Mouse (Mus musculus) megakaryocyte, embryonic 14.5 days (primary cell): Measurements from ENCODE around the gene Sox2. TPM values are rescaled to one million over a fixed set of nuclear protein-coding genes. Genes with fewer than 3 reads are reported as not detected.

Experiments used
- H3K27me3 ChIP-seq: replicated peaks from 2 replicates; pipeline ENCODE3; 2012; ENCODE audit warnings: inconsistent platforms
- H3K36me3 ChIP-seq: replicated peaks from 2 replicates; pipeline ENCODE3; 2012; ENCODE audit warnings: low read length, inconsistent platforms, mixed read lengths
- H3K4me1 ChIP-seq: 2 replicates; pipeline ENCODE4 v1.6.1; 2012; ENCODE audit warnings: inconsistent platforms
- H3K4me3 ChIP-seq: replicated peaks from 2 replicates; pipeline ENCODE3; 2012; ENCODE audit warnings: moderate library complexity, mild to moderate bottlenecking, inconsistent platforms
- H3K9me3 ChIP-seq: 2 replicates; pipeline ENCODE4 v1.6.1; 2012; ENCODE audit warnings: inconsistent platforms
- FLI1 ChIP-seq: IDR thresholded peaks from 2 replicates; pipeline ENCODE4 v1.6.1; 2012; ENCODE audit warnings: low read length, inconsistent platforms, mixed read lengths
- GATA1 ChIP-seq: IDR thresholded peaks from 3 replicates; pipeline ENCODE4 v1.6.1; 2012; ENCODE audit warnings: mixed read lengths, low read length, inconsistent platforms, borderline replicate concordance
- polyA plus RNA-seq: library from polyadenylated mRNA; stranded (reverse); fragments of >175 nt; gene quantifications from 2 replicates; pipeline ENCODE4 v1.2.3, GENCODE M21; 2012; ENCODE audit warnings: low replicate concordance; ENCODE audit not compliant: insufficient read depth

Sox2 gene
- polyA plus RNA-seq = not detected in 2 replicates

GRCm38 (mm10) chr3:34649726-34650620 lies at the start of gene Sox2:
Gene Sox2 (plus strand): TSS chr3:34650405.
- peak within 1 kb of the TSS; percentile 80 for H3K4me3 ChIP-seq
- no peaks in the 10 kb centered on the region for H3K36me3 ChIP-seq
- H3K27me3 ChIP-seq = peaks cover 86% of the 10 kb centered on the region
- peaks cover 30% of the 10 kb centered on the region for H3K4me1 ChIP-seq
- peaks cover 25% of the 10 kb centered on the region for H3K9me3 ChIP-seq
- TF ChIP-seq GATA1 (no peak), FLI1 (no peak)

- H3K36me3 ChIP-seq = no peaks in the 10 kb centered on the region
- TF ChIP-seq FLI1 (no peak), GATA1 (no peak)
Observed at GRCm38 (mm10) chr3:34601116-34601515, 49.1 kb upstream of the Sox2 start.

GRCm38 (mm10) chr3:34614107-34614506 lies 36.1 kb upstream of the Sox2 start:
- Histone ChIP-seq H3K4me3 (no peak overlapping the region), H3K27me3 (no peaks in the 10 kb centered on the region), H3K36me3 (no peaks in the 10 kb centered on the region), H3K9me3 (peaks cover 25% of the 10 kb centered on the region; the same call in 1 of the 2 replicates), H3K4me1 (no peaks in the 10 kb centered on the region)
- TF ChIP-seq GATA1 (no peak), FLI1 (no peak)

More at GRCm38 (mm10) chr3:34601116-34601515, 49.1 kb upstream of the Sox2 start:
- Histone ChIP-seq H3K9me3 (peaks cover 26% of the 10 kb centered on the region), H3K27me3 (no peaks in the 10 kb centered on the region), H3K4me3 (no peak overlapping the region), H3K4me1 (no peaks in the 10 kb centered on the region)

- no peaks in the 10 kb centered on the region for H3K27me3 ChIP-seq
- no peak for TF ChIP-seq GATA1
- no peak for TF ChIP-seq FLI1
- H3K4me1 ChIP-seq = no peaks in the 10 kb centered on the region
- H3K9me3 ChIP-seq = peaks cover 24% of the 10 kb centered on the region; the same call in 1 of the 2 replicates
- H3K36me3 ChIP-seq = no peaks in the 10 kb centered on the region
- H3K4me3 ChIP-seq = no peak overlapping the region
Observed at GRCm38 (mm10) chr3:34615526-34615925, 34.7 kb upstream of the Sox2 start.

GRCm38 (mm10) chr3:34618934-34619333 lies 31.3 kb upstream of the Sox2 start:
- no peaks in the 10 kb centered on the region for H3K27me3 ChIP-seq
- TF ChIP-seq GATA1 = no peak
- no peak for TF ChIP-seq FLI1
- H3K4me3 ChIP-seq = no peak overlapping the region
- no peaks in the 10 kb centered on the region for H3K36me3 ChIP-seq
- H3K4me1 ChIP-seq = no peaks in the 10 kb centered on the region
- peaks cover 18% of the 10 kb centered on the region; the same call in 1 of the 2 replicates for H3K9me3 ChIP-seq

GRCm38 (mm10) chr3:34620121-34620520 lies 30.1 kb upstream of the Sox2 start:
- no peaks in the 10 kb centered on the region for H3K4me1 ChIP-seq
- H3K4me3 ChIP-seq = no peak overlapping the region
- peaks cover 15% of the 10 kb centered on the region for H3K9me3 ChIP-seq
- H3K27me3 ChIP-seq = no peaks in the 10 kb centered on the region
- H3K36me3 ChIP-seq = no peaks in the 10 kb centered on the region
- no peak for TF ChIP-seq FLI1
- TF ChIP-seq GATA1 = no peak

GRCm38 (mm10) chr3:34624721-34625270 lies 25.4 kb upstream of the Sox2 start:
- no peak for TF ChIP-seq GATA1
- TF ChIP-seq FLI1 = no peak
- no peaks in the 10 kb centered on the region for H3K4me1 ChIP-seq
- peaks cover 27% of the 10 kb centered on the region for H3K9me3 ChIP-seq

GRCm38 (mm10) chr3:34626521-34626920 lies 23.7 kb upstream of the Sox2 start:
- peaks cover 27% of the 10 kb centered on the region for H3K9me3 ChIP-seq
- no peaks in the 10 kb centered on the region for H3K4me1 ChIP-seq
- H3K36me3 ChIP-seq = no peaks in the 10 kb centered on the region
- TF ChIP-seq FLI1 = no peak
- no peak for TF ChIP-seq GATA1
- no peaks in the 10 kb centered on the region for H3K27me3 ChIP-seq
- no peak overlapping the region for H3K4me3 ChIP-seq

More at GRCm38 (mm10) chr3:34624721-34625270, 25.4 kb upstream of the Sox2 start:
- no peak overlapping the region for H3K4me3 ChIP-seq
- no peaks in the 10 kb centered on the region for H3K27me3 ChIP-seq
- H3K36me3 ChIP-seq = no peaks in the 10 kb centered on the region

- peaks cover 31% of the 10 kb centered on the region for H3K9me3 ChIP-seq
- H3K4me1 ChIP-seq = no peaks in the 10 kb centered on the region
- no peak for TF ChIP-seq FLI1
- TF ChIP-seq GATA1 = no peak
- H3K4me3 ChIP-seq = no peak overlapping the region
- H3K27me3 ChIP-seq = no peaks in the 10 kb centered on the region
- H3K36me3 ChIP-seq = no peaks in the 10 kb centered on the region
Observed at GRCm38 (mm10) chr3:34630031-34630430, 20.2 kb upstream of the Sox2 start.

- Histone ChIP-seq H3K4me1 (no peaks in the 10 kb centered on the region), H3K4me3 (no peak overlapping the region), H3K27me3 (no peaks in the 10 kb centered on the region), H3K9me3 (peaks cover 31% of the 10 kb centered on the region), H3K36me3 (no peaks in the 10 kb centered on the region)
- TF ChIP-seq GATA1 (no peak), FLI1 (no peak)
Observed at GRCm38 (mm10) chr3:34630736-34631135, 19.5 kb upstream of the Sox2 start.
